Mouse (Mus musculus): Measurements from ENCODE around the gene Gm3147.
"Not testable (repeated sequence)": the region's sequence is repeated elsewhere in the genome, so short reads cannot be mapped to it uniquely, and the experiment has no call there.

The Gm3147 gene

DNA sequence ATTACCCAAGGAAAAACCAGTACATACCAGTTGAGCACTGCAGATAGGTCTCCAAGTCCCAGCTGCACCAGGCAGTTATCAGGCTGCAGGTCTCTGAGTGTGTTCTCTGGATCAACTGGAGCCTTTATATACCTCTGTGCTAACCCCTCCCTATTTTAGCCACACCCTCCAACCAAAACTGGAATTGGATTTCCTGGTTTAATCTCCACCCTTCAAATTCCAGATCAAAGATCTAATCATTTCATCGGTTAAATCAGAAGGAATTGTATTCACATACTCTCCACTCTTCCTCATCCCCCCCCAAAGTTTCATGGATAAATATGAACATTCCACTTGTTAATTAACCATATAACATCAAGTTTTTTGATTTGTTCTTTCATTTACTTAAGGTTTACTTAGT is at the start of gene Gm3147:
Gm3147 (minus strand) TSS at position 101 of the 400 bp plus-strand sequence.
- not testable (repeated sequence) for DNase-seq (ENCODE audit: low spot score in 2 of 2)

GRCm38 (mm10) chr5:94648082-94648481 is 31.9 kb upstream of the Gm3147 start, which contains the start of gene Gm6205:
Gene Gm6205 (plus strand): TSS chr5:94648382.
- not testable (repeated sequence) for DNase-seq (ENCODE audit: low spot score in 2 of 2)

DNA sequence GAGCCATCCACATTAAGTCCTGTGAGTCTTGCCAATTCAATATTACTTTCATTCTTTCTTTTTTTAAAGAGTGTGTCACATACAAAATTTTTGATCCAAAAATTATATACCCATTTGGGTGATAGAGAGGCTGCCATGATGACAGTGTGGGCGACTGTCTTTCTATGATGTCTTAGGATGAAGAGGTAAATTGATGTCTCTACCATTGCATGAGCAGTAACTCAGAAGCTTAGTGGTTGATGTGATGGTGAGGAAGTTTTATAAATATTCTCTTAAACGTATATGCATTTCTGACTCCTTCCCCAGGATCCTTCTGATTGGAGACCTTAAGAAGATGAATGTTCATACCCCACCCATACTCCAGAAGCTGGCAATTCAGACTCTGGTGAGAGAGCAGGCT is 7.5 kb upstream of the Gm3147 start, which contains the start of gene Gm6509:
Gm6509 (plus strand) TSS at position 301 of the 400 bp plus-strand sequence.
- not testable (repeated sequence) for DNase-seq (ENCODE audit: low spot score in 2 of 2)

All from frontal cortex, postnatal 10 days (tissue).